Mouse (Mus musculus): ENCODE measurements at regions not wholly inside any gene's neighbourhood (a gene's known extent, or its start where the extent isn't known, plus 50 kb on each side); places are given as distances from the start of the nearest gene placed in this dataset.

- CTCF ChIA-PET: no interaction called here
- in situ Hi-C loops (cut with MboI; ENCODE audit: low pct_unique_long_range_greater_than_20kb): no loop called here
- POLR2A ChIA-PET: no interaction called here
- no peak for ATAC-seq
- H3K27me3 ChIP-seq: peaks cover 56% of the 10 kb centered on the region
- DNase-seq (ENCODE audit: low read depth, low spot score): no peak
- TF ChIP-seq CTCF (IDR thresholded peaks at IDR 0.05): no peak
These were observed 62.8 kb downstream of the H2al1n start for GRCm38 (mm10) chrX:14273628-14274337.

- DNase-seq (ENCODE audit: low read depth, low spot score): no peak
- in situ Hi-C loops (cut with MboI; ENCODE audit: low pct_unique_long_range_greater_than_20kb): no loop called here
- no peak for ATAC-seq
- CTCF ChIA-PET: no interaction called here
- POLR2A ChIA-PET: no interaction called here
- no peak for TF ChIP-seq CTCF (IDR thresholded peaks at IDR 0.05)
- H3K27me3 ChIP-seq: peaks cover 30% of the 10 kb centered on the region
These were observed 68.4 kb downstream of the H2al1n start for GRCm38 (mm10) chrX:14279312-14279711.

GRCm38 (mm10) chrX:14279736-14280135, 68.8 kb downstream of the H2al1n start:
- ChIA-PET POLR2A (no interaction called here), CTCF (no interaction called here)
- ATAC-seq: no peak
- no peak for DNase-seq (ENCODE audit: low read depth, low spot score)
- TF ChIP-seq CTCF (IDR thresholded peaks at IDR 0.05): no peak
- in situ Hi-C loops (cut with MboI; ENCODE audit: low pct_unique_long_range_greater_than_20kb): no loop called here
- H3K27me3 ChIP-seq: peaks cover 29% of the 10 kb centered on the region

- H3K27me3 ChIP-seq: peaks cover 13% of the 10 kb centered on the region
- in situ Hi-C loops (cut with MboI; ENCODE audit: low pct_unique_long_range_greater_than_20kb): no loop called here
- DNase-seq (ENCODE audit: low read depth, low spot score): no peak
- TF ChIP-seq CTCF (IDR thresholded peaks at IDR 0.05): no peak
- no peak for ATAC-seq
- POLR2A ChIA-PET: no interaction called here
- CTCF ChIA-PET: no interaction called here
These were observed 83.9 kb downstream of the H2al1n start for GRCm38 (mm10) chrX:14294890-14295289.

GRCm38 (mm10) chrX:14302125-14302524, 91.2 kb downstream of the H2al1n start:
- H3K27me3 ChIP-seq: peaks cover 18% of the 10 kb centered on the region
- TF ChIP-seq CTCF (IDR thresholded peaks at IDR 0.05): no peak
- ChIA-PET POLR2A (no interaction called here), CTCF (interaction anchor here (1.2 kb wide), 1 partner anchor 15 kb away, joined by 4 read pairs; no protein-coding TSS in a partner anchor)
- in situ Hi-C loops (cut with MboI; ENCODE audit: low pct_unique_long_range_greater_than_20kb): no loop called here
- DNase-seq (ENCODE audit: low read depth, low spot score) (no peak), ATAC-seq (no peak)

- DNase-seq (ENCODE audit: low read depth, low spot score) (no peak), ATAC-seq (no peak)
- in situ Hi-C loops (cut with MboI; ENCODE audit: low pct_unique_long_range_greater_than_20kb): no loop called here
- CTCF ChIA-PET: interaction anchor here (1.3 kb wide), 1 partner anchor 603 kb away, joined by 4 read pairs; no protein-coding TSS in a partner anchor
- POLR2A ChIA-PET: no interaction called here
- H3K27me3 ChIP-seq: peaks cover 7% of the 10 kb centered on the region
- no peak for TF ChIP-seq CTCF (IDR thresholded peaks at IDR 0.05)
These were observed 101.8 kb downstream of the H2al1n start for GRCm38 (mm10) chrX:14312746-14313145.

- H3K27me3 ChIP-seq: peaks cover 49% of the 10 kb centered on the region
- ATAC-seq: no peak
- ChIA-PET POLR2A (no interaction called here), CTCF (no interaction called here)
- in situ Hi-C loops (cut with MboI; ENCODE audit: low pct_unique_long_range_greater_than_20kb): no loop called here
- no peak for TF ChIP-seq CTCF (IDR thresholded peaks at IDR 0.05)
- no peak for DNase-seq (ENCODE audit: low read depth, low spot score)
These were observed 141.5 kb downstream of the H2al1n start for GRCm38 (mm10) chrX:14352416-14352815.

- DNase-seq (ENCODE audit: low read depth, low spot score) (no peak), ATAC-seq (no peak)
- ChIA-PET POLR2A (no interaction called here), CTCF (no interaction called here)
- TF ChIP-seq CTCF (IDR thresholded peaks at IDR 0.05): no peak
- peaks cover 44% of the 10 kb centered on the region for H3K27me3 ChIP-seq
- in situ Hi-C loops (cut with MboI; ENCODE audit: low pct_unique_long_range_greater_than_20kb): no loop called here
These were observed 142.4 kb downstream of the H2al1n start for GRCm38 (mm10) chrX:14353366-14353765.

GRCm38 (mm10) chrX:14356466-14357030, 145.6 kb downstream of the H2al1n start:
- ChIA-PET CTCF (no interaction called here), POLR2A (no interaction called here)
- TF ChIP-seq CTCF (IDR thresholded peaks at IDR 0.05): no peak
- DNase-seq (ENCODE audit: low read depth, low spot score) (no peak), ATAC-seq (no peak)
- in situ Hi-C loops (cut with MboI; ENCODE audit: low pct_unique_long_range_greater_than_20kb): no loop called here
- H3K27me3 ChIP-seq: peaks cover 24% of the 10 kb centered on the region
